Mouse (Mus musculus): ENCODE results near the gene Olfm2.
"Not testable (repeated sequence)": the region's sequence is repeated elsewhere in the genome, so short reads cannot be mapped to it uniquely, and the experiment has no call there.

DNA sequence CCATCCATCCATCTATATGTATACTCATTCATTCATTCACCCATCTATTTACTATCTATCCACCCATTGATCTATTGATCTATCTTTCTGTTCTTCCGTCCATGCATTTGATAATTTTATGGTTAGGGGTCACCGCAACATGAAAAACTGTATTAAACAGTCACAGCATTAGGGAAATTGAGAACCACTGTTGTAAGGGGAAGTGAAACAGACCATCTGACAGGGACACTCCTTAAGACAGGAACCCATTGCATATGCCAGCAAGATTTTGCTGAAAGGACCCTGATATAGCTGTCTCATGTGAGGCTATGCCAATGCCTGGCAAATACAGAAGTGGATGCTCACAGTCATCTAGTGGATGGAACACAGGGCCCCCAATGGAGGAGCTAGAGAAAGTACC, 55.7 kb downstream of the Olfm2 start:
- TF ChIP-seq CTCF (IDR thresholded peaks at IDR 0.05; ENCODE audit: control insufficient read depth, insufficient read depth, low read length); POLR2A (IDR thresholded peaks at IDR 0.05; ENCODE audit: borderline replicate concordance, control insufficient read depth, low read depth, low read length): not testable (repeated sequence)

Measured in bone marrow, adult 2 months (tissue).